Mouse (Mus musculus) limb, embryonic 12.5 days (tissue): ENCODE measurements around the gene Elk4. TPM values are rescaled to one million over a fixed set of nuclear protein-coding genes. Genes with fewer than 3 reads are reported as not detected.
A peak's percentile ranks its signal among the peaks of the same experiment; 100 is the strongest.

Experiments used
- ATAC-seq: fragments of 200-750 bp; cut with Nextera tagmentation; 2 replicates; pipeline ENCODE4 v1.8.0; 2017; ENCODE audit warnings: low read depth, moderate TSS enrichment; ENCODE audit not compliant: insufficient number of reproducible peaks, insufficient read depth, low FRiP score, low TSS enrichment
- H3K27ac ChIP-seq: fragments of 300-500 bp; sonication (generic); 2 replicates; pipeline ENCODE4 v1.5.1; 2016; ENCODE audit warnings: mild to moderate bottlenecking, moderate library complexity
- H3K27me3 ChIP-seq: fragments of 300-500 bp; sonication (generic); 2 replicates; pipeline ENCODE4 v1.6.1; 2016; ENCODE audit warnings: mild to moderate bottlenecking, moderate library complexity
- H3K36me3 ChIP-seq: fragments of 300-500 bp; sonication (generic); 2 replicates; pipeline ENCODE4 v1.6.1; 2016; ENCODE audit warnings: mild to moderate bottlenecking, moderate library complexity
- H3K4me1 ChIP-seq: fragments of 300-500 bp; sonication (generic); replicated peaks from 2 replicates; pipeline ENCODE4 v1.6.1; 2016
- H3K4me2 ChIP-seq: fragments of 300-500 bp; sonication (generic); 2 replicates; pipeline ENCODE4 v1.6.1; 2016; ENCODE audit warnings: mild to moderate bottlenecking, moderate library complexity
- H3K4me3 ChIP-seq: fragments of 300-500 bp; sonication (generic); replicated peaks from 2 replicates; pipeline ENCODE4 v1.5.1; 2016; ENCODE audit warnings: mild to moderate bottlenecking
- H3K9ac ChIP-seq: fragments of 300-500 bp; sonication (generic); replicated peaks from 2 replicates; pipeline ENCODE4 v1.6.1; 2016; ENCODE audit warnings: mild to moderate bottlenecking, moderate library complexity
- H3K9me3 ChIP-seq: fragments of 300-500 bp; sonication (generic); 2 replicates; pipeline ENCODE4 v1.6.1; 2016; ENCODE audit warnings: mild to moderate bottlenecking, moderate library complexity
- WGBS: fragments of 180-500 bp; shearing (Covaris S2); methylation state at CpG from one replicate; pipeline ENCODE4 v1.1.7; 2016; 5-methylcytosine and 5-hydroxymethylcytosine counted together
- polyA plus RNA-seq: library from polyadenylated mRNA; unstranded; fragments of >200 nt; fragmentation: Nextera tagmentation; extraction: Ambion mirVana; gene quantifications from 2 replicates; pipeline ENCODE4 v1.2.1, GENCODE M21; 2016

Gene Elk4
- polyA plus RNA-seq, 1 experiment from 2014 or later, result 18.1 TPM

GRCm38 (mm10) chr1:132067261-132068255, 60.2 kb downstream of the Elk4 start, which contains the start of gene Mfsd4a:
TSS of gene Mfsd4a (minus strand) at chr1:132068062.
- H3K27me3 ChIP-seq, result peaks cover 63% of the 10 kb centered on the region
- peak within 1 kb of the TSS; percentile 91 for H3K4me2 ChIP-seq
- peak within 1 kb of the TSS; percentile 49 for H3K4me3 ChIP-seq
- no peaks in the 10 kb centered on the region for H3K36me3 ChIP-seq
- 4% methylated on average over 67 of the region's 80 CpGs for WGBS
- no peak within 1 kb of the TSS for H3K27ac ChIP-seq
- no peaks in the 10 kb centered on the region for H3K9me3 ChIP-seq
- H3K4me1 ChIP-seq, result peaks cover 23% of the 10 kb centered on the region
- ATAC-seq, result peak; percentile 71; the same call in 1 of the 2 replicates
- H3K9ac ChIP-seq, result peak within 1 kb of the TSS; percentile 57

- Histone ChIP-seq H3K36me3 (no peaks in the 10 kb centered on the region), H3K9ac (no peak overlapping the region), H3K27me3 (peaks cover 63% of the 10 kb centered on the region), H3K4me3 (no peak overlapping the region), H3K4me1 (peaks cover 23% of the 10 kb centered on the region), H3K9me3 (no peaks in the 10 kb centered on the region), H3K4me2 (no peak overlapping the region), H3K27ac (no peak overlapping the region)
- 85% methylated on average over 8 of the region's 8 CpGs for WGBS
- ATAC-seq, result no peak
Measured at GRCm38 (mm10) chr1:132069436-132069835, 62.0 kb downstream of the Elk4 start.

- Histone ChIP-seq H3K27me3 (peaks cover 52% of the 10 kb centered on the region), H3K9ac (no peak overlapping the region), H3K9me3 (no peaks in the 10 kb centered on the region), H3K4me2 (no peak overlapping the region), H3K4me3 (no peak overlapping the region), H3K4me1 (peaks cover 23% of the 10 kb centered on the region), H3K27ac (no peak overlapping the region), H3K36me3 (no peaks in the 10 kb centered on the region)
- 51% methylated on average over 3 of the region's 3 CpGs for WGBS
- ATAC-seq, result no peak
Measured at GRCm38 (mm10) chr1:132070659-132071058, 63.3 kb downstream of the Elk4 start.

GRCm38 (mm10) chr1:132075576-132075975, 68.2 kb downstream of the Elk4 start:
- Histone ChIP-seq H3K36me3 (no peaks in the 10 kb centered on the region), H3K27me3 (peaks cover 5% of the 10 kb centered on the region; the same call in 1 of the 2 replicates), H3K4me2 (no peak overlapping the region), H3K27ac (no peak overlapping the region), H3K4me1 (peaks cover 7% of the 10 kb centered on the region), H3K9me3 (no peaks in the 10 kb centered on the region), H3K4me3 (no peak overlapping the region), H3K9ac (no peak overlapping the region)
- WGBS, result 89% methylated on average over 10 of the region's 10 CpGs
- no peak for ATAC-seq

- Histone ChIP-seq H3K4me1 (no peaks in the 10 kb centered on the region), H3K9me3 (no peaks in the 10 kb centered on the region), H3K27ac (no peak overlapping the region), H3K4me3 (no peak overlapping the region), H3K9ac (no peak overlapping the region), H3K27me3 (no peaks in the 10 kb centered on the region), H3K36me3 (no peaks in the 10 kb centered on the region), H3K4me2 (no peak overlapping the region)
- no peak for ATAC-seq
- 85% methylated on average over 2 of the region's 2 CpGs for WGBS
Measured at GRCm38 (mm10) chr1:132078413-132078812, 71.0 kb downstream of the Elk4 start.

Other genes starting within 250 kb of the Elk4 start
- gene Pm20d1, start 210.2 kb upstream of the Elk4 start, polyA plus RNA-seq, result 1.7 and 2.5 TPM in 2 replicates
- gene Slc41a1, start 180.1 kb upstream of the Elk4 start, polyA plus RNA-seq, result 13.7 and 14.9 TPM in 2 replicates
- gene Rab29, start 140.4 kb upstream of the Elk4 start, polyA plus RNA-seq, result 14.5 and 14.7 TPM in 2 replicates
- 125 and 130 TPM in 2 replicates for gene Nucks1, start 97.1 kb upstream of the Elk4 start, polyA plus RNA-seq
- 2.2 and 3.0 TPM in 2 replicates for gene Slc45a3, start 44.6 kb upstream of the Elk4 start, polyA plus RNA-seq
- gene Mfsd4a, start 60.5 kb downstream of the Elk4 start, polyA plus RNA-seq, result 13.1 and 17.2 TPM in 2 replicates
- 3.6 TPM in 2 replicates for gene Cdk18, start 132.1 kb downstream of the Elk4 start, polyA plus RNA-seq
- gene Lemd1, start 183.8 kb downstream of the Elk4 start, polyA plus RNA-seq, result 0.83 and 1.2 TPM in 2 replicates
- gene AC124108.1, start 183.8 kb downstream of the Elk4 start, polyA plus RNA-seq, result 0.20 and 0.45 TPM in 2 replicates
- gene Gm10188, start 222.2 kb downstream of the Elk4 start, polyA plus RNA-seq, result not detected in 2 replicates